Mouse (Mus musculus): ENCODE measurements around the gene Map3k7. TPM values are rescaled to one million over a fixed set of nuclear protein-coding genes. Genes with fewer than 3 reads are reported as not detected.
"Not testable (repeated sequence)": the region's sequence is repeated elsewhere in the genome, so short reads cannot be mapped to it uniquely, and the experiment has no call there.

The Map3k7 gene
- polyA plus RNA-seq, 1 experiment from 2014 or later = 47.0 TPM

GRCm38 (mm10) chr4:32004773-32005591 is 41.1 kb downstream of the Map3k7 start:
- H3K9me3 ChIP-seq = no peaks in the 10 kb centered on the region
- no peaks in the 10 kb centered on the region for H3K27me3 ChIP-seq (ENCODE audit: poor library complexity, severe bottlenecking)
- no peak for DNase-seq (ENCODE audit: extremely low spot score, low spot score)
- 95% methylated on average over 6 of the region's 6 CpGs for WGBS
- H3K4me1 ChIP-seq = no peaks in the 10 kb centered on the region
- H3K36me3 ChIP-seq (replicated peaks) = peaks cover 64% of the 10 kb centered on the region
- no peak overlapping the region for H3K27ac ChIP-seq
- no peak overlapping the region for H3K4me3 ChIP-seq

- no peak overlapping the region for H3K27ac ChIP-seq
- WGBS = 77% methylated on average over 3 of the region's 3 CpGs
- H3K4me3 ChIP-seq = no peak overlapping the region
- no peaks in the 10 kb centered on the region for H3K4me1 ChIP-seq
- H3K36me3 ChIP-seq (replicated peaks) = peaks cover 78% of the 10 kb centered on the region
- H3K27me3 ChIP-seq (ENCODE audit: poor library complexity, severe bottlenecking) = no peaks in the 10 kb centered on the region
- DNase-seq (ENCODE audit: extremely low spot score, low spot score) = no peak
- no peaks in the 10 kb centered on the region for H3K9me3 ChIP-seq
These were observed 43.3 kb downstream of the Map3k7 start for GRCm38 (mm10) chr4:32007174-32007573.

GRCm38 (mm10) chr4:32008095-32008494 is 44.2 kb downstream of the Map3k7 start:
- 92% methylated on average over 4 of the region's 4 CpGs for WGBS
- Histone ChIP-seq H3K4me1 (no peaks in the 10 kb centered on the region), H3K36me3 (replicated peaks) (peaks cover 81% of the 10 kb centered on the region), H3K27ac (no peak overlapping the region), H3K4me3 (no peak overlapping the region), H3K27me3 (ENCODE audit: poor library complexity, severe bottlenecking) (no peaks in the 10 kb centered on the region), H3K9me3 (no peaks in the 10 kb centered on the region)
- DNase-seq (ENCODE audit: extremely low spot score, low spot score) = no peak

GRCm38 (mm10) chr4:32010808-32011207 is 46.9 kb downstream of the Map3k7 start:
- WGBS = 91% methylated on average over 5 of the region's 5 CpGs
- H3K9me3 ChIP-seq = no peaks in the 10 kb centered on the region
- no peak overlapping the region for H3K27ac ChIP-seq
- no peaks in the 10 kb centered on the region for H3K4me1 ChIP-seq
- H3K27me3 ChIP-seq (ENCODE audit: poor library complexity, severe bottlenecking) = no peaks in the 10 kb centered on the region
- no peak overlapping the region for H3K4me3 ChIP-seq
- DNase-seq (ENCODE audit: extremely low spot score, low spot score) = no peak
- peaks cover 83% of the 10 kb centered on the region for H3K36me3 ChIP-seq (replicated peaks)

- no peak overlapping the region for H3K27ac ChIP-seq
- H3K4me3 ChIP-seq = no peak overlapping the region
- H3K36me3 ChIP-seq (replicated peaks) = peaks cover 85% of the 10 kb centered on the region
- WGBS = 96% methylated on average over 6 of the region's 6 CpGs
- no peak for DNase-seq (ENCODE audit: extremely low spot score, low spot score)
- H3K9me3 ChIP-seq = no peaks in the 10 kb centered on the region
- no peaks in the 10 kb centered on the region for H3K27me3 ChIP-seq (ENCODE audit: poor library complexity, severe bottlenecking)
- H3K4me1 ChIP-seq = no peaks in the 10 kb centered on the region
These were observed 47.5 kb downstream of the Map3k7 start for GRCm38 (mm10) chr4:32011218-32011973.

GRCm38 (mm10) chr4:32021131-32021530 is 57.2 kb downstream of the Map3k7 start:
- no peak overlapping the region for H3K27ac ChIP-seq
- 96% methylated on average over 3 of the region's 3 CpGs for WGBS
- peaks cover 75% of the 10 kb centered on the region for H3K36me3 ChIP-seq (replicated peaks)
- DNase-seq (ENCODE audit: extremely low spot score, low spot score) = no peak
- H3K4me3 ChIP-seq = no peak overlapping the region
- no peaks in the 10 kb centered on the region for H3K27me3 ChIP-seq (ENCODE audit: poor library complexity, severe bottlenecking)
- H3K9me3 ChIP-seq = no peaks in the 10 kb centered on the region
- no peaks in the 10 kb centered on the region for H3K4me1 ChIP-seq

- 98% methylated on average over 6 of the region's 6 CpGs for WGBS
- H3K27me3 ChIP-seq (ENCODE audit: poor library complexity, severe bottlenecking) = no peaks in the 10 kb centered on the region
- no peak overlapping the region for H3K27ac ChIP-seq
- peaks cover 64% of the 10 kb centered on the region for H3K36me3 ChIP-seq (replicated peaks)
- H3K9me3 ChIP-seq = no peaks in the 10 kb centered on the region
- H3K4me3 ChIP-seq = no peak overlapping the region
- DNase-seq (ENCODE audit: extremely low spot score, low spot score) = no peak
- H3K4me1 ChIP-seq = no peaks in the 10 kb centered on the region
These were observed 58.4 kb downstream of the Map3k7 start for GRCm38 (mm10) chr4:32022321-32022720.

- H3K27ac ChIP-seq; H3K4me3 ChIP-seq; H3K4me1 ChIP-seq; DNase-seq (ENCODE audit: extremely low spot score, low spot score); H3K27me3 ChIP-seq (ENCODE audit: poor library complexity, severe bottlenecking); H3K9me3 ChIP-seq: not testable (repeated sequence)
- peaks cover 45% of the 10 kb centered on the region for H3K36me3 ChIP-seq (replicated peaks)
- 81% methylated on average over 2 of the region's 2 CpGs for WGBS
These were observed 60.3 kb downstream of the Map3k7 start for GRCm38 (mm10) chr4:32024170-32024569.

GRCm38 (mm10) chr4:32025105-32025504 is 61.2 kb downstream of the Map3k7 start:
- WGBS = 90% methylated on average over 2 of the region's 2 CpGs
- Histone ChIP-seq H3K27ac (no peak overlapping the region), H3K27me3 (ENCODE audit: poor library complexity, severe bottlenecking) (no peaks in the 10 kb centered on the region), H3K36me3 (replicated peaks) (peaks cover 36% of the 10 kb centered on the region), H3K4me3 (no peak overlapping the region), H3K9me3 (no peaks in the 10 kb centered on the region), H3K4me1 (no peaks in the 10 kb centered on the region)
- DNase-seq (ENCODE audit: extremely low spot score, low spot score) = no peak

- Histone ChIP-seq H3K27me3 (ENCODE audit: poor library complexity, severe bottlenecking) (no peaks in the 10 kb centered on the region), H3K4me1 (no peaks in the 10 kb centered on the region), H3K4me3 (no peak overlapping the region), H3K36me3 (replicated peaks) (peaks cover 16% of the 10 kb centered on the region), H3K27ac (no peak overlapping the region), H3K9me3 (no peaks in the 10 kb centered on the region)
- no peak for DNase-seq (ENCODE audit: extremely low spot score, low spot score)
- WGBS = 93% methylated on average over 9 of the region's 9 CpGs
These were observed 63.2 kb downstream of the Map3k7 start for GRCm38 (mm10) chr4:32027094-32027493.

GRCm38 (mm10) chr4:32037267-32037666 is 73.4 kb downstream of the Map3k7 start:
- no peak for DNase-seq (ENCODE audit: extremely low spot score, low spot score)
- Histone ChIP-seq H3K4me3 (no peak overlapping the region), H3K36me3 (replicated peaks) (no peaks in the 10 kb centered on the region), H3K27me3 (ENCODE audit: poor library complexity, severe bottlenecking) (no peaks in the 10 kb centered on the region), H3K4me1 (peaks cover 12% of the 10 kb centered on the region), H3K27ac (no peak overlapping the region), H3K9me3 (no peaks in the 10 kb centered on the region)
- WGBS = 87% methylated on average over 7 of the region's 7 CpGs

GRCm38 (mm10) chr4:32041741-32042452 is 78.0 kb downstream of the Map3k7 start:
- 69% methylated on average over 15 of the region's 15 CpGs for WGBS
- H3K9me3 ChIP-seq = no peaks in the 10 kb centered on the region
- peak overlapping the region; percentile 51; the same call in 1 of the 2 replicates for H3K27ac ChIP-seq
- no peak overlapping the region for H3K4me3 ChIP-seq
- peak; percentile 58 for DNase-seq (ENCODE audit: extremely low spot score, low spot score)
- peaks cover 31% of the 10 kb centered on the region for H3K4me1 ChIP-seq
- no peaks in the 10 kb centered on the region for H3K36me3 ChIP-seq (replicated peaks)
- no peaks in the 10 kb centered on the region for H3K27me3 ChIP-seq (ENCODE audit: poor library complexity, severe bottlenecking)

Measured in forebrain, embryonic 10.5 days (tissue).